Mouse (Mus musculus) cerebellum, adult 2 months (tissue): Measurements from ENCODE around the gene Gmeb1.

ENCODE experiments used
- CTCF ChIP-seq: fragments of 200-500 bp; IDR thresholded peaks from 2 replicates; pipeline ENCODE4 v1.5.1; 2011; ENCODE audit warnings: low read depth, mild to moderate bottlenecking, control low read depth, low read length, moderate library complexity, borderline replicate concordance; ENCODE audit not compliant: insufficient read depth
- POLR2A ChIP-seq: fragments of 200-500 bp; IDR thresholded peaks from 2 replicates; pipeline ENCODE4 v1.6.1; 2011; ENCODE audit warnings: low read length, control low read depth, borderline replicate concordance; ENCODE audit not compliant: insufficient read depth

- TF ChIP-seq POLR2A (no peak), CTCF (no peak)
Measured at GRCm38 (mm10) chr4:132194373-132194772, 67.0 kb downstream of the Gmeb1 start.
